Mouse (Mus musculus) bone marrow macrophage, adult 2 months (primary cell): ENCODE measurements at regions not wholly inside any gene's neighbourhood (a gene's known extent, or its start where the extent isn't known, plus 50 kb on each side); places are given as distances from the start of the nearest gene placed in this dataset.

ENCODE experiments used
- H3K27ac ChIP-seq: 2 replicates; pipeline ENCODE4 v1.5.1; 2012; ENCODE audit warnings: low read depth, low read length; ENCODE audit not compliant: insufficient read depth
- H3K4me1 ChIP-seq: 2 replicates; pipeline ENCODE4 v1.6.1; 2012; ENCODE audit warnings: low read length; ENCODE audit not compliant: control insufficient read depth, insufficient read depth
- H3K4me3 ChIP-seq: 2 replicates; pipeline ENCODE4 v1.5.1; 2012; ENCODE audit warnings: mild to moderate bottlenecking, low read length, moderate library complexity; ENCODE audit not compliant: insufficient read depth
- CTCF ChIP-seq: IDR thresholded peaks from 2 replicates; pipeline ENCODE4 v1.5.1; 2012; ENCODE audit warnings: low read depth, mild to moderate bottlenecking, low read length, moderate library complexity
- POLR2A ChIP-seq: IDR thresholded peaks from 2 replicates; pipeline ENCODE4 v1.6.1; 2012; ENCODE audit warnings: mild to moderate bottlenecking, low read depth, low read length, borderline replicate concordance

DNA sequence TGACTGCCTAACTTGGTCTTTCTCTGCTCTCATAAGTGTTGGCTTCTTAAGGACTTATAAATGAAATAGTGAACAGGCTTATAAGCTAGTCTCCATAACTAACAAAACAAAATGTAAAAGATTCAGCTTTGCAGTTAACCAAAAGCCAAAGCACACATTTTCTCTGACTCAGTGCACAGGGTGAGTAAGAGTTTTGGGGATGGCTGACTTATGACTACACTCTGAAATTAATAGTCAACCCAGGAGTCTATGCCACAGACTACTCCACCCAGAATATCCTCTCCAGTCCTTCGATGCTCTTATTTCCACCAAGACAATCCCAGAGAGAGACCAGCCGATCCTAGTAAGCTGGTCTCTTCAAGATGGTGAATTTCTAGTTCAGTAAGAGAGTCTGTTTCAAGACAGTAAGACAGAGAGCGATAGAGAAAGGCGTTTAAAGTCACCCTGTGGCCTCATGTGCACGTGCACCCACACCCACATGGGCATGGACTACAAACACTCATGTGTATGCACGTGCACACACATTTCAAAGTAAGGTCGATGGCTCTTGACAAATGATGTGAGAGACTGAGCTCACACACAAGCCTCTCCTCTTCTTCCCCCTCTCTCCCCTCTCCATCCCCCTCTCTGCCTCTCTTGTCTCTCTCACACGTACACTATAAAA lies 351.2 kb upstream of the Pmfbp1 start:
- H3K4me1 ChIP-seq = no peaks in the 10 kb centered on the region
- H3K27ac ChIP-seq = no peak overlapping the region
- no peak for TF ChIP-seq CTCF
- no peak for TF ChIP-seq POLR2A
- H3K4me3 ChIP-seq = no peak overlapping the region

- Histone ChIP-seq H3K27ac (no peak overlapping the region), H3K4me3 (no peak overlapping the region), H3K4me1 (no peaks in the 10 kb centered on the region)
- TF ChIP-seq CTCF = no peak
- TF ChIP-seq POLR2A = no peak
Observed at GRCm38 (mm10) chr8:109151711-109152110, 342.1 kb upstream of the Pmfbp1 start.

- H3K4me3 ChIP-seq = no peak overlapping the region
- no peaks in the 10 kb centered on the region for H3K4me1 ChIP-seq
- TF ChIP-seq POLR2A (no peak), CTCF (no peak)
- no peak overlapping the region for H3K27ac ChIP-seq
Observed at GRCm38 (mm10) chr8:109155489-109155888, 338.3 kb upstream of the Pmfbp1 start.

DNA sequence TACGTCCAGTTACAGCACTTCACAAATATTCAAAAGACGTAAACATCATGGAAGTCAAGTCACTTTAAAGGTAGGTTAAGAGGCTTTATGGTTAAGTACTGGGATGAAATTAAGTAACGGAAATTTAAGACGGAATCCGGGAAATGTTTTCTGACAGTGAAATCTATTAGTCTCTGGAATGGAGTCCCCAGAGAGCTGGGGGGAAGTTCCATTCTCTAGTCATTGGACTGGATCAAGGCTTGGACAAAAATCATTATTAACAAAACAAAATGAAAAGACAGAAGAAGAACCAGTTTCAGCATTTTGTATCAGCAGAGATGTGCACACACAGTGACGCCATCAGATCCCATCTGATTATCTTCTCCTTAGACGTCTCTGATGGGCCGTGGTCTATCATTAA lies 337.8 kb upstream of the Pmfbp1 start:
- H3K4me1 ChIP-seq = no peaks in the 10 kb centered on the region
- no peak overlapping the region for H3K27ac ChIP-seq
- H3K4me3 ChIP-seq = no peak overlapping the region
- TF ChIP-seq POLR2A (no peak), CTCF (no peak)

DNA sequence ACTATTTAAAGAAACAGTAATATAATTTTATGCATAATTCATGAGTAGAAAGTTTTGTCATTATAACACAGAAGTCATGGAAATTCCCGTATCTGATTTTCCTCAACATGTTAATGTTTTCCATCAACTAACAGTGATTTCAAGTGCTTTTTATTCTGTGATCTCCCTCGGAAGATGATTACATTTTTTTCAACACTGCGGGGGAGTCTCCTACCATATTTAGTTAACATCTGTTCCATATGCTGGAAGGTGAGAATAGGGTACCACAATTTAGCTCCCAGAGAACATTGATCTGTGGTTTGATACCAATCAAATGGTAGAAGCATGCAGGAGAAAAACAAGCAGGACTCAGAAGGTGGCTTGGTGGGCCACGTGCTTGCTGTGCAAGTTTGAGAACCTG lies 321.1 kb upstream of the Pmfbp1 start:
- Histone ChIP-seq H3K4me1 (no peaks in the 10 kb centered on the region), H3K4me3 (no peak overlapping the region), H3K27ac (no peak overlapping the region)
- TF ChIP-seq POLR2A = no peak
- TF ChIP-seq CTCF = no peak

DNA sequence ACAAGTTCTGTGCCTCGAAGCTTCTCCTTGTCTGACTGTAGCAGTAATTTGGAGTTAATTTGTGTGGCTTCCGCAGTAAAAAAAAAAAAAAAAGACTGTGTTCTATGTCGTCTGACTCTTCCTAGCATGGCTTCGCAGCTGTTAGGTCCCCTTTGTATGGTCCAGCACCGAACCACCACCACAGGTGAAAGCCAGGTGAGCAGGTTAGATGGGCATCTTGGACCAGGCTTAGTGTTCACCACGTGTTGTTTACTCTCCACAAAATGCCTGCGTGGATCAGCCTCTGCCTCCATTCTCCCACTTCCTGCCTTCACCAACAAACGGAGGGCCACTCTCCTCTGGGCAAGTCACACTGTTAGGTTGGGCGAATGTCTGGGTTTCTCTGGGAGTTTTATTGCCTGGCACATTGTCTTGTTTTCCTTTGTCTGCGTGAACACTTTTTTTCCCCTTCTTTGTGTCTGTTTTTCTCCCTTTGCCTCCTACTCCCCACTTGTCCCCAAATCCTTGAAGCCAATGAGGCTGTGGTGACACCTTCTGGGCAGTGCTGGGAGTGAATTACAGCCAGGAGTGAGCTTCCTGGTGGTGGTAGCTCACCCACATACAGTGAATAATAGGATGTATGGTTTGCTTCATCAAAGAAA lies 308.1 kb upstream of the Pmfbp1 start:
- TF ChIP-seq CTCF = no peak
- TF ChIP-seq POLR2A = no peak
- Histone ChIP-seq H3K4me1 (no peaks in the 10 kb centered on the region), H3K27ac (no peak overlapping the region), H3K4me3 (no peak overlapping the region)

GRCm38 (mm10) chr8:109187617-109188016 lies 306.2 kb upstream of the Pmfbp1 start:
- no peaks in the 10 kb centered on the region for H3K4me1 ChIP-seq
- TF ChIP-seq CTCF (no peak), POLR2A (no peak)
- no peak overlapping the region for H3K4me3 ChIP-seq
- H3K27ac ChIP-seq = no peak overlapping the region

DNA sequence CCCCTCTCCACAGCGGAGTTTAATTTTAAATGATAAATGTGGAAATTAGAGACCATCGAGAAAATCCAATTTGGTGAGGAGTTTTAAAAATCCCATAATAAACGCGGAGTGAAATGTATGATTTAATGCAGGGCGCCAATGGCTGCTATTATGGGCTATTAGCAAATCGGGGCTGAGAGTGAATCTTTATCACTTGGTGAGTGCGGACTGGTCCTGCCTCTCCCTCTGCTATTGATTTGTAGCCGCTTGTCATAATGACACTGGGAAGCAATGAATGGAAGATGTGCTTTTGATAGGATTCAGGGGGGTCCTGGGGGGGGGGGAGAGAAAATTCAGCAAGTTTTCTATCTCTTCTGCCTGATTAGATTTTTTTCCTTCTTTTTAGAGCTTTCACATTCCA lies 279.6 kb upstream of the Pmfbp1 start:
- Histone ChIP-seq H3K4me3 (no peak overlapping the region), H3K4me1 (no peaks in the 10 kb centered on the region), H3K27ac (no peak overlapping the region)
- TF ChIP-seq POLR2A (no peak), CTCF (no peak)

- Histone ChIP-seq H3K4me1 (no peaks in the 10 kb centered on the region), H3K4me3 (no peak overlapping the region), H3K27ac (no peak overlapping the region)
- TF ChIP-seq CTCF (no peak), POLR2A (no peak)
Observed at GRCm38 (mm10) chr8:109216318-109216717, 277.5 kb upstream of the Pmfbp1 start.

DNA sequence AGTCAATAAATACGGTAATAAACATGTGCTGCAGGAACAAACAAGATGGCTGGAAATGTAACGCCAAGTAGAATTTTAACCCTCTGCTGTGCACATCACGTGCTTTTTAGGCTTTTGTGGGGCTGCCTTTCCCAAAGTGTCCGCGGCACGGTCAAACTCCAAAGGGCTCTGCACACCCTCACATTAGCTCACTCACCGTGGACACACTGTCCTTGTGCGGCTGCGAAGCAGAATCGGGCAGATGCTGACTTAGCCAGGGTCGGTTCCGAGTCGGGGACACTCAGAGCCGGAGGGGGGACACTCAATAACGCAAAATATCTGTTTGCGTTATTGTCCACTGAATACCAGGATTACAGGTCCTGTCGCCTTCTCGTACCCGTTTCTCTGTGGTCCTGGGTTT lies 276.5 kb upstream of the Pmfbp1 start:
- Histone ChIP-seq H3K27ac (no peak overlapping the region), H3K4me3 (no peak overlapping the region), H3K4me1 (no peaks in the 10 kb centered on the region)
- TF ChIP-seq POLR2A = no peak
- no peak for TF ChIP-seq CTCF
